Mouse (Mus musculus) hindbrain, embryonic 11.5 days (tissue): ENCODE measurements around the gene Accsl. TPM values are rescaled to one million over a fixed set of nuclear protein-coding genes. Genes with fewer than 3 reads are reported as not detected.

Experiments used
- ATAC-seq: fragments of 200-750 bp; cut with Nextera tagmentation; 2 replicates; pipeline ENCODE4 v1.8.0; 2017; ENCODE audit warnings: mild to moderate bottlenecking, moderate TSS enrichment, moderate library complexity; ENCODE audit not compliant: low FRiP score
- DNase-seq: peaks from one replicate; pipeline ENCODE4 v3.0.0-alpha.2; 2015; ENCODE audit warnings: low spot score
- H3K27ac ChIP-seq: fragments of 300-500 bp; sonication (generic); 2 replicates; pipeline ENCODE4 v1.5.1; 2014; ENCODE audit warnings: mild to moderate bottlenecking, low read depth, low read length
- H3K27me3 ChIP-seq: fragments of 300-500 bp; sonication (generic); 2 replicates; pipeline ENCODE4 v1.6.1; 2014; ENCODE audit warnings: mild to moderate bottlenecking, low read length, moderate library complexity, mixed read lengths; ENCODE audit not compliant: control insufficient read depth, insufficient read depth
- H3K36me3 ChIP-seq: fragments of 300-500 bp; sonication (generic); 2 replicates; pipeline ENCODE4 v1.6.1; 2014; ENCODE audit warnings: mild to moderate bottlenecking, low read length, moderate library complexity, mixed read lengths; ENCODE audit not compliant: control insufficient read depth, insufficient read depth
- H3K4me1 ChIP-seq: fragments of 300-500 bp; sonication (generic); replicated peaks from 2 replicates; pipeline ENCODE4 v1.6.1; 2014; ENCODE audit warnings: low read length, mixed read lengths; ENCODE audit not compliant: control insufficient read depth, insufficient read depth
- H3K4me2 ChIP-seq: fragments of 300-500 bp; sonication (generic); replicated peaks from 2 replicates; pipeline ENCODE4 v1.6.1; 2014; ENCODE audit warnings: mild to moderate bottlenecking, low read depth, low read length
- H3K4me3 ChIP-seq: fragments of 300-500 bp; sonication (generic); 2 replicates; pipeline ENCODE4 v1.5.1; 2014; ENCODE audit warnings: low read depth, low read length
- H3K9ac ChIP-seq: fragments of 300-500 bp; sonication (generic); 2 replicates; pipeline ENCODE4 v1.6.1; 2014; ENCODE audit warnings: low read depth, low read length
- H3K9me3 ChIP-seq: fragments of 300-500 bp; sonication (generic); 2 replicates; pipeline ENCODE4 v1.6.1; 2016; ENCODE audit warnings: low read length; ENCODE audit not compliant: control insufficient read depth
- WGBS: fragments of 180-500 bp; shearing (Covaris S2); extraction: QIAGEN DNeasy Blood & Tissue Kit; methylation state at CpG from one replicate; pipeline ENCODE4 v1.1.7; 2014; 5-methylcytosine and 5-hydroxymethylcytosine counted together
- polyA plus RNA-seq: library from polyadenylated mRNA; unstranded; fragments of >200 nt; fragmentation: Nextera tagmentation; extraction: Ambion mirVana; gene quantifications from 2 replicates; pipeline ENCODE4 v1.2.1, GENCODE M21; 2014

Accsl gene
- polyA plus RNA-seq: 0.69 TPM in 1 of 2 replicates, not detected in the other

DNA sequence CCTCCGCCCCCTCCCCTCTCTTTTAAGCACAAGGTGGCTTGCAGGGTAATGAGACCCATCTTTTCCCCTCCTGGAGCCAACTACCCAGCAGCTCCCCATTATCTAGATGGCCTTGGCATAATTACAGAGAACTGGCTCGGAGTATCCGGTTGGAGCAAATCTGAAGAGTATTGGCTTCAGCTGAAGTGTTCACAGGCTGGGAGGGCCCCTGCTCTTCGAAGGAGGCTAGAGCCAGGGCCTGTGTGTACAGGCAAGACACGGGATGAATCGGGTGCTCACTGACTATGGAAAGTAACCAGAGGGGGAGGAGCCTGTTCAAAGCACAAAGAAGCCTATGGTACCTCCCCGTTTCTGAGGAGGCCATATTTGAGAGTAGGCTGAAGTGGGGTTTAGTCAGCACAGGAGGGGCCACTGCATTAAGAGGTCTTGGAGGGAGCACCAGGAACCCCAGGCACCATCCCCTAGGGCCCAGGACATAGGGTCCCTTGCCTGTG lies at the start of gene Accsl:
Accsl (minus strand) TSS at position 51 of the 494 bp plus-strand sequence.
- 79% methylated on average over 7 of the region's 7 CpGs for WGBS
- Histone ChIP-seq H3K9ac (no peak within 1 kb of the TSS), H3K27me3 (no peaks in the 10 kb centered on the region), H3K4me3 (no peak within 1 kb of the TSS), H3K4me1 (no peaks in the 10 kb centered on the region), H3K4me2 (no peak within 1 kb of the TSS), H3K27ac (no peak within 1 kb of the TSS), H3K36me3 (no peaks in the 10 kb centered on the region), H3K9me3 (no peaks in the 10 kb centered on the region)
- DNase-seq (no peak), ATAC-seq (no peak)

DNA sequence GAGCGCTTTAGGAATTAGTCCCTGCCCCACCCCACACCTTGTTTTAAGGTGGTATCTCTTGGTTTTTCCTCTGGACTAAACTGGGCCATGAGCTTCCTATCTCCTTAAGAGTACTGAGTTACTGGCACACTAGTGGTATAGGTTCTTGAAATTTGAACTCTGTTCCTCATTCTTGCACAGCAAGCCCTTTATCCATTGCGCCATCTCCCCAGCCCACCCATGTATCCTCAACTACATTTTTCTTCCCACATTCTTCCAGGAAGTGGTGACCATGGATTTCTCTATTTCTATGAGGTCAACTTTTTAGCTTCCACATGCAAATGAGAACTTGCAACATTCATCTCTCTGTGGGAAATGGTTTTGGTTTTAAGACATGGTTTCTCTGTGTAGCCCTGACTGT lies 44.6 kb upstream of the Accsl start:
- no peaks in the 10 kb centered on the region for H3K27me3 ChIP-seq
- no peaks in the 10 kb centered on the region for H3K36me3 ChIP-seq
- H3K9ac ChIP-seq: no peak overlapping the region
- H3K4me1 ChIP-seq: no peaks in the 10 kb centered on the region
- no peak overlapping the region for H3K4me3 ChIP-seq
- H3K9me3 ChIP-seq: no peaks in the 10 kb centered on the region
- no peak overlapping the region for H3K27ac ChIP-seq
- ATAC-seq (no peak), DNase-seq (no peak)
- no peak overlapping the region for H3K4me2 ChIP-seq
- WGBS: 95% methylated on average over 2 of the region's 2 CpGs

DNA sequence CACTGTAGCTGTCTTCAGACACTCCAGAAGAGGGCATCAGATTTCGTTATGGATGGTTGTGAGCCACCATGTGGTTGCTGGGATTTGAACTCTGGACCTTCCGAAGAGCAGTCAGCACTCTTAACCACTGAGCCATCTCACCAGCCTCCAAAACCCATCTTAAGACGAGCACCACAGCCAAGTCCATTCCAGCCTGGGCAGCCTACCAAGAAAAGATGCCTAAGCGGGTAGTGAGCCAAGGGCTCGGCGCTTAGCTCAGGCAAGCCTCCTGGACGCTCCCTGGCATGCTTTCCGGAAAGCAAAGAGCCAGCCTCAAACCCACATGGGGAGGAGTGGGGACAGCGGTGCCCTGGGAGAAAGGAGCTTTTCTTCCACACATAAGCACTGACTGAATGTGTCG lies 43.0 kb upstream of the Accsl start:
- ATAC-seq (no peak), DNase-seq (no peak)
- Histone ChIP-seq H3K4me1 (no peaks in the 10 kb centered on the region), H3K4me3 (no peak overlapping the region), H3K27me3 (no peaks in the 10 kb centered on the region), H3K36me3 (no peaks in the 10 kb centered on the region), H3K4me2 (no peak overlapping the region), H3K9ac (no peak overlapping the region), H3K9me3 (no peaks in the 10 kb centered on the region), H3K27ac (no peak overlapping the region)
- 87% methylated on average over 10 of the region's 10 CpGs for WGBS

DNA sequence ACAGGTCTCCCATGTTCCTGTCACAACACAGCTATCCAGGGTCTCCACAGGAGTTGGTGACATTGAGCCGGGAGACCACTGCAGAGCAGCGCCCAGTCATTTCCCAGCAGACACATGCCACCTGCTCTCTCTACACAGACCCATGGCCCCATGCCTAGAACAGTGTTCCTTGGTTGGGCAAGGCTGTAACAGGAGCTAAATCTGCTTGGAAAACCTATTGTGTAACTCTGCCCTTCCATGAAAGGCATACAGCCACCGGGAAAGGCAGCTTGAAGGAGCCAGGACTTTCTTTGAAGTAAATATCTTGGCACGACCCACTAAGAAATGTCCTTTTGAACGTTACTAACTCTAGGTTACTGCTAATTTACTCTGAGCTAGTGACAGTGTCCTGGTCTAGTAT lies 40.8 kb upstream of the Accsl start:
- WGBS: 82% methylated on average over 5 of the region's 5 CpGs

DNA sequence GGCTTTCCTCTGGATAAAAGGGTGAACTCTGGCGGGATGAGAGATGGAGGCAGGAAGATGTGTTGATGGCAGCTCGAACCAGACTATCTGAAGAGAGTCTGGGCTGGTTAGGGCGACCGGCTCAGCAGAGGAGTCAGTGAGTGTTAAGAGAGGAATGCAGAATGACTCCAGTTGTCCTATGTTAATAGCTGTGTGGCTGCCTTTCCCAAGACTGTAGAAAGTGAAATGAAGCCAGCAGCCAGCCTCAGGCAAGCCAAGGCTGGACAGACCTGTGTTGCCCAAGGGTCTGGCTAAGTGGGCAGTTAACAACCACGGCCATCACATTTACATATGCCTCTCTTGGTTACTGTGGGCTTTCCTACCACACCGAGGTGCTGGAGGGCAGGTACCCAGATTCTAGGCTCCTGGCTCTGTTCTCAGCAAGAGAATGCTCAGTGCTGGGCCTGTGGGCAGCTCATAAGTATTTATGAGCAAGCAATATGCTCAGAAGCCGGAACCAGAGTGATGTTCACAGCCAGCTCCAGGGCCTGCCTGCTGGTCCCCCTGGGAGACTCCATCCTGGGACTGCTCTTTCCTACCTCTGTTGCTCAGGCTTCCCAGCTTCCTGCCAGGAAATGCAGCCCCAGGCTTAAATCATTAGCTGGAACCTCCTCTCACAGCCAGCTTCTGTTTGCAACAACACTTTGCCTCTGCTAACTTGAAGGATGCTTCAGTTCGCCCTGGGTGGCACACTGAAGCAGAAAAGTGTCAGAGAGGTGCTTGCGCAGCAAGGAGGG lies 38.8 kb upstream of the Accsl start:
- Histone ChIP-seq H3K4me3 (no peak overlapping the region), H3K36me3 (no peaks in the 10 kb centered on the region), H3K27me3 (no peaks in the 10 kb centered on the region), H3K4me2 (no peak overlapping the region), H3K4me1 (no peaks in the 10 kb centered on the region; the same call in 1 of the 2 replicates), H3K27ac (no peak overlapping the region), H3K9ac (no peak overlapping the region), H3K9me3 (no peaks in the 10 kb centered on the region)
- ATAC-seq: peak; percentile 23; the same call in 1 of the 2 replicates
- DNase-seq: peak; percentile 25
- 64% methylated on average over 9 of the region's 9 CpGs for WGBS

More for the DNA sequence above, 40.8 kb upstream of the Accsl start:
- no peak for ATAC-seq
- H3K9ac ChIP-seq: no peak overlapping the region
- no peak overlapping the region for H3K4me2 ChIP-seq
- no peak for DNase-seq
- no peaks in the 10 kb centered on the region for H3K36me3 ChIP-seq
- H3K27me3 ChIP-seq: no peaks in the 10 kb centered on the region
- no peaks in the 10 kb centered on the region for H3K9me3 ChIP-seq
- H3K4me3 ChIP-seq: no peak overlapping the region
- no peaks in the 10 kb centered on the region; the same call in 1 of the 2 replicates for H3K4me1 ChIP-seq
- no peak overlapping the region for H3K27ac ChIP-seq

DNA sequence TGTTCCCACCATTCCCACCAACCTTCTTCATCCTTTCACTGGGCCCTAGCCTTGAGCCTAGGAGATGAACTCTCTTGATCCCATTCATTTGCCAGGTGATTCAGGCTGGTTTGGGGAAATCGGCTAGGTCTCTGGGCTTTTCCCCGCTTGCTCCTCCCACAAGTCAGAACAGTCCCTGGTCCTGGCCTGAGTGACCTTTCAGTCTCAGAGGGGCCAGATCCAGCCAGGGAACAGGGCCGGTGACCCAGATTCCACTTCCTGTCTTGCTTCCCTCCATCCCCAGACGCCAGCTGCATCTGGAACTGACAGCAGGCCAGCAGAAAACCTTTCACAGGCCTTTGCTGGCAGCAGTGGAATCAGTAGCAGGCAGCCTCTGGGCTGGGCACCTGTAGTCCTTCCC lies 37.4 kb upstream of the Accsl start:
- Histone ChIP-seq H3K9ac (no peak overlapping the region), H3K27ac (no peak overlapping the region), H3K9me3 (no peaks in the 10 kb centered on the region), H3K4me3 (no peak overlapping the region), H3K27me3 (no peaks in the 10 kb centered on the region), H3K4me2 (no peak overlapping the region), H3K4me1 (no peaks in the 10 kb centered on the region; the same call in 1 of the 2 replicates), H3K36me3 (no peaks in the 10 kb centered on the region)
- no peak for ATAC-seq
- DNase-seq: no peak
- WGBS: 40% methylated on average over 4 of the region's 4 CpGs

DNA sequence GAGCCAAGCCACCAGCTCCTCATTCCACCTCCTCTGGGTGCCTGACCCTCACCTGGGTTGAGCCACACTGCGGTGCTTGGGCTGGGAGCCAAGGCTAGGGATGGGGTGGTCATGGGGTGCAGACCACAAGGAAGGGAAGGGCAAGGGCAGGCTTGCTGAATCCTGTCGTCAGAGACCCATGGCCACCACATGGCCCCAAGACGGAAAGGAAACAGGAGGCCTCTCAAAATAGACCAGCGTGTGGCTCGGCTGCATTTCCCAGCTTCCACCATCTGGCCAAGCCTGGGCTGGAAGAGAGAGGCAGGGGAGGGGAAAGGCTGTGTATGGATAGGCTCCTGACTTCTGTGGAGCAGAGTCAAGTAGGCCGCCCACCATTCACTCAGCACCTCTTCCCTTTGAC lies 34.5 kb upstream of the Accsl start:
- Histone ChIP-seq H3K36me3 (no peaks in the 10 kb centered on the region), H3K27me3 (no peaks in the 10 kb centered on the region), H3K4me2 (no peak overlapping the region), H3K4me3 (no peak overlapping the region), H3K9me3 (no peaks in the 10 kb centered on the region), H3K27ac (no peak overlapping the region), H3K9ac (no peak overlapping the region), H3K4me1 (no peaks in the 10 kb centered on the region; the same call in 1 of the 2 replicates)
- DNase-seq: no peak
- 71% methylated on average over 6 of the region's 6 CpGs for WGBS
- no peak for ATAC-seq

DNA sequence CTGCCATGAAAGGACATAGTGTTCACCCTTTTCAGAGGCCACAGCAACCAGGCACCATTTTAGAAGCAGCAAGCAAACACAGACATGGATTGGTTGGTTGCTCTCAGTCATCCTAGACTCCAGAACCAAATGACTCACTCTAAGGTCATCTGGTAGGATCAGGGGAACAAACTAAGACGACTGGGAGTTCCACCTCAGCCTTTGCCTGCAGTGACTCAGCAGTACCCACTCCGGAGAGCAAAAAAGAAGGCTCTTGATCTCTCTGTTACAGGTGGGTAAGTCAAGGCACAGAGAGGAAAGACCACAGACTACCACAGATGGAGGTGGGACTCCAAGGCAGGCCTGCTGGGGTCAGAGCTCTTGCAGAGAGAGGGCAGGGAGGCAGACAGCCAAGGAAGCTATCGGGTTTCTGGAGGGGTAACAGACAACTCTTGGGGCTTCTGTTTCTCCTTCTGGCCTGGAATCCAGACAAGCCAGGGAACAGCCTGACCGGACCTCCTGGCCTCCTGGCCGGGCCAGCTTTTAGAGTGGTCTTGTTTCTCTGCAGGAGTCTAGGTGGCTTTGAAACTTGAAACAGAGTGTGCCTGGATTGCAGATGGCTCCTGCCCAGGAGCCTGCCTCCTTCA lies 33.8 kb upstream of the Accsl start:
- Histone ChIP-seq H3K9me3 (no peaks in the 10 kb centered on the region), H3K9ac (no peak overlapping the region), H3K27me3 (no peaks in the 10 kb centered on the region), H3K4me3 (no peak overlapping the region), H3K27ac (no peak overlapping the region), H3K4me2 (no peak overlapping the region), H3K4me1 (no peaks in the 10 kb centered on the region; the same call in 1 of the 2 replicates), H3K36me3 (no peaks in the 10 kb centered on the region)
- 66% methylated on average over 5 of the region's 5 CpGs for WGBS
- DNase-seq (no peak), ATAC-seq (no peak)
